Mouse (Mus musculus): Measurements from ENCODE around the gene Chadl.

DNA sequence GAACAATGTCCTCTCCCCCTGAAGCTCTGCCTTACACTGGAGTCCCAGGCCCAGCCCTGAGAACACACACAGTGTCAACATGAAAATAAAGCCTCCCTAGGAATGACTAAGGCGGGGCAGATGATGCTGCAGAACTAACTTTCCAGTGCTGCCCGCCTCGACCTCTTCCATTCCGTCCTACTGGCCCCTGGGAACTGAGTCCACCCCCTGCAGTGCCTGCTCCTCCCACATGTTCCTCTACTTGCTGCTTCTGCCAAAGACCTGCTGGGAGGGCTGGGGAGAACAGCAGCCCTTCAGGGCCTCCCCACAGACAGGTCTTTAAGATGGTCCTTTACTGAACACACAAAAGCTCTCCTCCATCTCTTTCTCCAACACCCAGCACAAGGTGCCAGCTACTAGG lies 13.7 kb upstream of the Chadl start:
- TF ChIP-seq CTCF (IDR thresholded peaks at IDR 0.05; ENCODE audit: extremely low read depth, insufficient read depth, insufficient read length, insufficient replicate concordance) (no peak), POLR2A (IDR thresholded peaks at IDR 0.05; ENCODE audit: low read depth, low read length) (no peak)

Data from spleen, adult 2 months (tissue).